Mouse (Mus musculus) kidney, postnatal 25 days (tissue): Measurements from ENCODE around the gene Ccdc116.
"Not testable (repeated sequence)": the region's sequence is repeated elsewhere in the genome, so short reads cannot be mapped to it uniquely, and the experiment has no call there.

Source experiments
- DNase-seq, 2 experiments: peaks; one replicate each; pipeline ENCODE4 v3.0.0; 2021; ENCODE audit warnings: mixed read lengths in 2 of 2

Ccdc116 gene

GRCm38 (mm10) chr16:17146772-17147235 is at the start of gene Ccdc116:
Gene Ccdc116, minus strand, starts transcription at chr16:17147229.
- peak; percentile 81 to 89 for DNase-seq

DNA sequence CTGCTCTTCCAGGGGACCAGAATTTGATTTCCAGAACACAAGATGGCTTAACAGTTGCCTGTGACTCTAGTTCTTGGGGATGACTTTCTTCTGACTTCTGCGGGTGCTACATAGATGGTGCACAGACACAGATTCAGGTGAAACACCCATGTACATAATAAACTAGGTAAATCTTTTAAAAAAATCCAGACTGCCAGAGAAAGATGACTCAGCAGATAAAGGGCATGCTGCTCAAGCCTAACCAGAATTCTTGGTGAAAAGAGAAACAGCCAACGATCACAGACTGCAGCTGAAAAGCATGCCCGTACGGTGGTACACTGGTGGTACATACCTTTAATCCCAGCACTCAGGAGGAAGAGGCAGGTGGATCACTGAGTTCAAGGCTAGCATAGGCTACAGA is 46.8 kb upstream of the Ccdc116 start:
- DNase-seq = no peak

- no peak for DNase-seq
Measured at GRCm38 (mm10) chr16:17185475-17185874, 38.4 kb upstream of the Ccdc116 start.

DNA sequence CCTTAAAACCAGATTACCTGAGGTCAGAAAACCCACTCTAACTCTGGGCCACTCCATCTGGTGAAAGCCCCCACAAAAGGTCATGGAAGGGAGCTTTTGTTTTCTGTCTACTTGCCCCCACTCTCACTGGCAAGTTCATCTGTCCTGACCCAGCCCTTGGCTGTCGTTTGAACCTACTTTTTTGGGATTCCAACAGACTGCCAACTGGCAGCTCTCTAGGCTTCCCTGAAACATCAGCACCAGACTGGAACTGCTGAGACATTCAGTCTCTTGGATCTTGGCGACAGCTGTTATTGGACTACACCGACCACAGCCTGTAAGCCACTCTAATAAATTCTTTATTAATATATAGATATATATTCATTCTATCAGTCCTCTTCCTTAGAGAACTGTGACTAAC is 36.0 kb upstream of the Ccdc116 start:
- no peak for DNase-seq

- DNase-seq = no peak
Measured at GRCm38 (mm10) chr16:17182136-17182535, 35.1 kb upstream of the Ccdc116 start.

DNA sequence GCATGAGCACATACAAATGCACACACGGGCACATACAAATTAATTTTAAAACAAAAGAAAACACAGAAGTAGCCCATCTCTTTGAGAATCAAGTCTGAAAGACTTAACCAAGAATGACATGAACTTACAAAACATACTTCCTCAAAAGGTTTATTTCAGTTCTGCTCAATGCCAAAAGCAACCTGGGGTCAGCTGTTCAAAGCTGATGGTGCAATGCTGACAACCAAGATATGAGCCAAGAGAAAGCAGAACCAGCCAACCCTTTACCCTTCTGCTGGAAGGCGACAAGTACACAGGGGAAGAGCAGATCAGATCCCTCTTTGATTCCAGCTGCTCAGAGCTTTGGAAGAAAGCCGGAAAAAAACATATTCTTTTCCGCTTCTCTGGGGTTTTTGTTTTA is 34.4 kb upstream of the Ccdc116 start:
- no peak for DNase-seq

DNA sequence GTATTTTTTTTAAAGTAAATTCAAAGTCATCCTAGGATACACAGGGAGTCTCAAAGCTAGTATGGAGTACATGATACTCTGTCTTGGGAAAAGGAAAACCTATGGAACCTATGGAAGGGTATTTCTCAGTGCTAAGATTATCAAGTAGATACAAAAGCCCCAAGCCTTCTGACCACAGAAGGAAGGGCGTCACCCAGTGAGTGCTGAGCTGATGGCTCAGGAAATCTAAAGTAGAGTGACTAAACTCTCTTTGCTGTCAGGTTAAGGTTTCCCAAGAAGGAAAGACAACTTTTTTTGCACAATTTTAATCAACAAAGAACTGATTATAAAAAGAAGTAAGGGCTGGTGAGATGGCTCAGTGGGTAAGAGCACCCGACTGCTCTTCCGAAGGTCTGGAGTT is 32.7 kb upstream of the Ccdc116 start:
- DNase-seq = no peak

DNA sequence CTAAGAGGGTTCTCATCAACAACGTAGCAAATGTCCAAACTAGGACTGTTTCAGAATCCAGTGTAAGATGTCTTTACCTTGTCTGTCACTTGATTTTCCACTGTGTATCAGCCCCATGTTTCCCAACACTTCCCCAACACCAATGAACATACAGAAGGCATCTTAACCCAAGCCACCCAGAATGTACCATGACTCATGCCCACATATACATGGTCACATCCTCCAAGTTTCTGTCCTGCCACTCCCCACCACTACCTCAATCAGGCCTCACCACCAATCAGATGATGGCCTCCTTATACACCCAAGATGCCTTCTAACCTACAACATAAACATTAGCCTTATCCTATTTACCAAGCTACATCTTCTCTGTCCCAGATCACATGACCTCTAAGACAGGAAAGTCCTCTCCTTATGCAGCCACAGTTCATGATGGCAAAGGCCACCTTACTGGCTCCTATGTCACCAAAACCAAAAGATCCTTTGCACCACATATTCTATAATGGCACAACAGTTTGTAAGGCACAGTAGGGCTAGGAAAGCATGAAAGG is 30.7 kb upstream of the Ccdc116 start:
- no peak for DNase-seq

GRCm38 (mm10) chr16:17175765-17176164 is 28.7 kb upstream of the Ccdc116 start:
- no peak for DNase-seq

DNA sequence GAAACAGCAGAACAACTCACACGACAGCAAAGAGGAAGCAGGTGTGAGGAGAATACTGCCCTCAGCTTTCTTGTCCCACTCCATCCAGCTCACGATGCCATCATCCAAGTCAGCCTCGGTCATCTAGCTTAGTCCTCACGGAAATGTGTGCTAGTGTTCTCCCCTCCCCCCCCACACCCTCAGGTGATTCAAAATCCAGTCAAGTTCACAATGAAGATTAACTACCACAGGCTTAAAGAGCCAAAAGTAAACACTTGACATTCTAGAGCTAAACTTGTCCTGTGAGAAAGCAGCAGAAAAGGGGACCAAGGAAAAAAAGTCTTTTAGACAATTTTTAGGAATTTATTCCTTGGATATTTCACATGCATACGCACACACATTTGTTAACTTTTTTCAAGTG is 21.0 kb upstream of the Ccdc116 start:
- no peak for DNase-seq

GRCm38 (mm10) chr16:17167179-17167578 is 20.1 kb upstream of the Ccdc116 start:
- no peak for DNase-seq

- not testable (repeated sequence) for DNase-seq
Measured at GRCm38 (mm10) chr16:17165478-17165877, 18.4 kb upstream of the Ccdc116 start.

GRCm38 (mm10) chr16:17154346-17154745 is 7.3 kb upstream of the Ccdc116 start:
- DNase-seq = peak in 1 of 2 experiments; percentile 16

- no peak for DNase-seq
Measured at GRCm38 (mm10) chr16:17151874-17152273, 4.8 kb upstream of the Ccdc116 start.

- peak; percentile 20 to 53 for DNase-seq
Measured at GRCm38 (mm10) chr16:17150520-17151258, 3.7 kb upstream of the Ccdc116 start.

DNA sequence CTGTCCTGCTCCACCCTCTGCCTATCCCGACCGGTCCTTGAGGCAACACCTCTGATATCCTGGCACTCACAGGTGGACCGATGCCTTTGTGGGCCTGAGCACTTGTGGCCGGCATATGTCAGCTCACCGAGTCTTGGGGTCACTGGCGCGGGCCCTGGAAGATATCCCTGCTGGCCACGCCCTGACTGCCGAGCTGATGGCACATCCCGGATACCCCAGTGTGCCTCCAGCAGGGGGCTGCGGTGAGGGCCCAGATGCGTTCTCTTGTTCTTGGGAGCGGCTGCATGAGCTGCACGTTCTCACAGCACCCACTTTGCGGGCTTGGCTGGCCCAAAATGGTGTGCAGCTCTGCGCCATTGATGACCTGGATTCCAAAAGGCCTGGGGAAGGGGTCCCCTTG is 1.1 kb upstream of the Ccdc116 start:
- DNase-seq = peak in 1 of 2 experiments; percentile 7

GRCm38 (mm10) chr16:17147391-17147929 is 431 bp upstream of the Ccdc116 start:
- peak; percentile 11 to 59 for DNase-seq

GRCm38 (mm10) chr16:17144339-17144738 is 2.7 kb downstream of the Ccdc116 start, which contains the start of gene Ydjc:
Gene Ydjc, plus strand, starts transcription at chr16:17144621.
- no peak for DNase-seq

GRCm38 (mm10) chr16:17137355-17137754 is 9.7 kb downstream of the Ccdc116 start:
- no peak for DNase-seq

DNA sequence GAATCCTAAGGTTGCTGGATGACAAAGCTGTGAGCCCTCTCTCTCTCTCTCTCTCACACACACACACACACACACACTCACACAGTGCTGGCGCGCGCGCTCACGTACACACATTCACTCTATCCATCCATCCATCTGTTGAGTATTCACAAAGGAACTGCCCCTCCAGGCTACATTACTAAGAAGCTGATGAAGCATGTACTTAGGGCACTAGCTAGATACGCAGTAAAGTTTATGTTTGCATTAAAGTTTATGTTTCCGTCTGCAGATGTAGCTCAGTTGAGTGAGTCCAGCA is 14.2 kb downstream of the Ccdc116 start:
- DNase-seq = no peak

DNA sequence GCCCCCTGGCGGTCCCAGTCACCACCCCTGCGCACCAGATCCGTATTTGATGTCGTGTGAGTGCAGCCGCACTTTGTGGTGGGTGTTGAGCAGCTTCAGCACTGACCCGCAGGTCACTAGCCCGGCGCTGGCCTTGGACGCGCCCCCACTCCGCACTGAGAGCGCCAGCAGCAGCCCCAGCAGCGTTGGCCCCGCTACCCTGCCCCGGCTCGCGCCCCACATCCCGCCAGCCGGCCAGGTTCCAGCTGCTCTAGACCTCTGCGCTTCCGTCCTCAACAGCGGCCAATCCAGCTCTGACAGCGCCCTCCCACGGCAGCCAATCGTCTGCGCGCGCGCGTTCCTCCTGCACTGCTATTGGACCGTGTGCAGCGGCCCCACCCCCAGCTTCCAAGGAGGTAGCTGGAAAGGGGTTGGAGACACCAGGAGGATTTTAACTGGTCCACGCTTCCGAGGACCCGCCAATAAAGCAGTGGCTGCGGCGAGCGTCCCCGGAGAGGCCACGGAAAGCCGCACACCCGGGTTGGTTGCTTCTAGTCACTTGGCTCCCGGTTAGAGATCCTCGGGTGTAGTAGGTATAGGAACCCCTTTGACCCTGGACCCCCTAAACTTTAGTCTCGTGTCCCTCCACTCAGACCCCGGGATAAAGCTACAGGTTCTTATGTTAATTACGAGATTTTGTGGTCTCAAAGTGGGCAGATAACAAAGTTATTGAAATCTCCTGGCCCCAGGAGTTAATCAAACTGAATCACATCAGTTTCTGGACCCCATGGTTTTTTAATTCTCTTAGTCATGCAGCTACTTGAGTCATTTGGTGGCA is 14.7 kb downstream of the Ccdc116 start, which contains the start of gene Sdf2l1:
Sdf2l1 (minus strand) TSS at position 295 of the 817 bp plus-strand sequence.
- DNase-seq = peak; percentile 98

- DNase-seq = peak in 1 of 2 experiments; percentile 38
Measured at GRCm38 (mm10) chr16:17131191-17132088, 15.6 kb downstream of the Ccdc116 start.
